8 mouse cellular contexts compared by ENCODE assay signal in genomic region chr2:61802656-61803251, GRCm38 (mm10). TPM values are rescaled to one million over a fixed set of nuclear protein-coding genes. Genes with fewer than 3 reads are reported as not detected.
DNase-seq lines count a peak whose midpoint lies in the region; ATAC-seq and TF ChIP-seq lines count a peak whose summit lies in the region.

TSS of gene Tbr1 (plus strand) at chr2:61802930.

- no peaks in the 10 kb centered on the region for H3K9me3 ChIP-seq in intestine, postnatal 0 days (ENCODE audit: control insufficient read depth)

- 29% methylated on average over 11 of the region's 11 CpGs for WGBS in intestine, postnatal 0 days

- 0 out of 2 replicates have a peak, but pooled peaks cover 4% of the 10 kb centered on the region for H3K4me1 ChIP-seq in intestine, postnatal 0 days (replicated peaks; ENCODE audit: control insufficient read depth, insufficient read depth, low read length)

- H3K27me3 ChIP-seq in intestine, postnatal 0 days (replicated peaks; ENCODE audit: control insufficient read depth, insufficient read depth, low read length) = peaks cover 49% of the 10 kb centered on the region

- H3K9ac ChIP-seq in intestine, postnatal 0 days (ENCODE audit: low read depth, low read length) = no peak within 1 kb of the TSS

- H3K27ac ChIP-seq in intestine, postnatal 0 days (ENCODE audit: low read depth, low read length) = no peak within 1 kb of the TSS

- TF ChIP-seq CTCF in intestine, postnatal 0 days (IDR thresholded peaks at IDR 0.05; ENCODE audit: low read depth) = no peak

- H3K36me3 ChIP-seq in intestine, postnatal 0 days (ENCODE audit: control insufficient read depth, insufficient read depth) = no peaks in the 10 kb centered on the region

- no peak within 1 kb of the TSS; the same call in 1 of the 2 replicates for H3K4me2 ChIP-seq in intestine, postnatal 0 days (replicated peaks; ENCODE audit: low read depth)

- ATAC-seq in intestine, postnatal 0 days = no peak
- peak; percentile 66 for ATAC-seq in megakaryocyte-erythroid progenitor cell, adult 5-6 weeks (replicated peaks; ENCODE audit: low FRiP score, low TSS enrichment, poor library complexity, severe bottlenecking)

- 0 out of 2 replicates have a peak within 1 kb of the TSS, but pooled peaks have one; percentile 20 for H3K4me3 ChIP-seq in intestine, postnatal 0 days (ENCODE audit: low read depth, low read length)

- peak; percentile 6 to 28 for DNase-seq in adrenal gland, adult (ENCODE audit: inconsistent age in 2 of 2, low spot score in 1 of 2)
- no peak for DNase-seq in adrenal gland, postnatal 25 days
- peak; percentile 40 for DNase-seq in testis, postnatal 10 days (ENCODE audit: low spot score)
- DNase-seq in testis, postnatal 14 days (ENCODE audit: low spot score) = no peak
- no peak for DNase-seq in thymus, postnatal 25 days
- DNase-seq in thymus, postnatal 0 days (ENCODE audit: low spot score) = no peak

RNA-seq across cellular contexts. Expression of gene Tbr1, which starts in this region (rescaled TPM):
- not detected in 2 replicates for total RNA-seq in adrenal gland, postnatal 25 days (2021)
- not detected in 2 replicates for polyA plus RNA-seq in intestine, postnatal 0 days (2015; fragmentation: Nextera tagmentation; extraction: Ambion mirVana)
- total RNA-seq in megakaryocyte-erythroid progenitor cell, adult 5-6 weeks (2014; fragmentation: Nextera tagmentation) = 0.55 TPM in 1 of 2 replicates, not detected in the other
- total RNA-seq in megakaryocyte-erythroid progenitor cell, adult 5-6 weeks (2017) = 0.19 and 1.1 TPM in 2 replicates
- 0.05 TPM in 1 of 2 replicates, not detected in the other for polyA plus RNA-seq in thymus, postnatal 0 days (2015; fragmentation: Nextera tagmentation; extraction: Ambion mirVana)

Comparison
In these comparisons a context has a peak if more than half of its experiments do, and no peak if none do; other contexts are left out.
1. DNase-seq: peak in adrenal gland, adult (2 of 2) and testis, postnatal 10 days (single experiment); none in adrenal gland, postnatal 25 days (single experiment), testis, postnatal 14 days (single experiment), thymus, postnatal 25 days (single experiment) and thymus, postnatal 0 days (single experiment).